Mouse (Mus musculus): Measurements from ENCODE around the gene Wipi1. TPM values are rescaled to one million over a fixed set of nuclear protein-coding genes. Genes with fewer than 3 reads are reported as not detected.

Gene Wipi1
- total and polyA plus RNA-seq, 3 experiments: 2.6 to 8.2 TPM; not detected in 1

DNA sequence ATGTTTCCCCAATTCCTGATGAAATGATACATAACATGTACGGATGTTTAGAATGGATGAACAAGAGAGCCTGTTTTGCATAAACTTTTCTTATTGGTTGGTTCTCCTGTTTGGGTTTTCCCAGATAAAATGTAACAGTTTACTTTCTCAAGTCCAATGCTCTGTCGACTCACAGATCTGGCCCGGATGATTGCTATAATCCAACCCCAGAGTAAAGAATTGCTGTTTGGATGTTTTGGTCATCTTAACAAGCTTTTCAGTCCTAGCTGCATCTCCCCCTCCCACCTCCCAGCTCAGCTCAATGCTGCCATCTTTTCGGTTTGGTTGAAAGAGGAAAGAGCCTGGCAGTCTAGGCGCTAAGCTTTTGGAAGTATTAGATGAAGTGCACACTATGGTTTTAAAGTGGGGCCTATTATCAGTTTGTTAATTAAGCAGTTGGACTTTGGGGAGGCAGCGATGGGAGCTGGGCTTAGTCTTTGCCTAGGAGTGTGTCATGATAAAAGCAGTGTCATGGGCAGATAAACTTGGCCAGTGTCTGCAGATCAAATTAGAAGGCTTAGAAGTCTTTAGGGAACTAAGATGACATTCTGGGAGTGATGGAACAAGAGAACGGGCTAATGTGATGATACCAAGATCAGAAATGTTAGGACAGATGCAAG, 1.2 kb upstream of the Wipi1 start:
- peaks cover 0 to 29% of the 10 kb centered on the region in 2 experiments; a peak in 2 of 4 replicates for H3K36me3 ChIP-seq (ENCODE audit: control insufficient read depth in 1 of 2, insufficient read depth in 2 of 2, low read length in 2 of 2)
- H3K4me3 ChIP-seq (ENCODE audit: control insufficient read depth in 1 of 2, insufficient read depth in 1 of 2, low read depth in 2 of 2, low read length in 2 of 2): peak overlapping the region; percentile 33 to 44
- peak; percentile 85 for DNase-seq (ENCODE audit: low read depth, low spot score)
- H3K9me3 ChIP-seq (replicated peaks; ENCODE audit: insufficient read depth, low read length): no peaks in the 10 kb centered on the region
- no peaks in the 10 kb centered on the region for H3K27me3 ChIP-seq (ENCODE audit: control insufficient read depth in 1 of 2, insufficient read depth in 2 of 2, low read length in 2 of 2)
- TF ChIP-seq UBTF (IDR thresholded peaks at IDR 0.05; ENCODE audit: borderline replicate concordance, insufficient read depth, low read depth, low read length): no peak
- TF ChIP-seq TBP (IDR thresholded peaks at IDR 0.05; ENCODE audit: low read depth, low read length): peak; percentile 29; the same call in 1 of the 2 replicates
- peak; percentile 51; the same call in 1 of the 2 replicates for TF ChIP-seq TAL1 (IDR thresholded peaks at IDR 0.05; ENCODE audit: low read length)
- TF ChIP-seq SIN3A (IDR thresholded peaks at IDR 0.05; ENCODE audit: low read length): peak; percentile 90
- 0 out of 2 replicates have a peak, but pooled peaks have one; percentile 60 for TF ChIP-seq MAFK (IDR thresholded peaks at IDR 0.05; ENCODE audit: borderline replicate concordance, low read depth, low read length)
- TF ChIP-seq BHLHE40 (IDR thresholded peaks at IDR 0.05; ENCODE audit: borderline replicate concordance, low read depth, low read length): peak; percentile 30; the same call in 1 of the 2 replicates
- TF ChIP-seq MYB (IDR thresholded peaks at IDR 0.05; ENCODE audit: low read depth, low read length): peak; percentile 57; the same call in 1 of the 2 replicates
- TF ChIP-seq POLR2AphosphoS5 (IDR thresholded peaks at IDR 0.05; ENCODE audit: borderline replicate concordance, low read depth, low read length): no peak
- TF ChIP-seq MAX (IDR thresholded peaks at IDR 0.05; ENCODE audit: low read length): peak; percentile 31; the same call in 1 of the 2 replicates
- no peak for TF ChIP-seq CHD2 (IDR thresholded peaks at IDR 0.05; ENCODE audit: low read length)
- peak; percentile 36; the same call in 1 of the 2 replicates for TF ChIP-seq HCFC1 (IDR thresholded peaks at IDR 0.05; ENCODE audit: low read depth, low read length)
- TF ChIP-seq TCF12 (IDR thresholded peaks at IDR 0.05; ENCODE audit: low read depth, low read length): peak; percentile 93
- TF ChIP-seq GATA1 (IDR thresholded peaks at IDR 0.05; ENCODE audit: low read depth, low read length): peak; percentile 92
- TF ChIP-seq MAZ (IDR thresholded peaks at IDR 0.05; ENCODE audit: low read depth, low read length): peak; percentile 86
- peak; percentile 83 for TF ChIP-seq ETS1 (IDR thresholded peaks at IDR 0.05; ENCODE audit: low read depth, low read length)
- no peak for TF ChIP-seq E2F4 (IDR thresholded peaks at IDR 0.05; ENCODE audit: borderline replicate concordance, low read depth, low read length)
- TF ChIP-seq CTCF (IDR thresholded peaks at IDR 0.05 in 2 of 3, conservative IDR thresholded peaks at IDR 0.05 in 1 of 3; ENCODE audit: control insufficient read depth in 1 of 3, insufficient read depth in 1 of 3, low read depth in 2 of 3, low read length in 3 of 3, poor library complexity in 1 of 3, severe bottlenecking in 1 of 3): no peak
- 0 out of 2 replicates have a peak, but pooled peaks have one; percentile 35 for TF ChIP-seq ELF1 (IDR thresholded peaks at IDR 0.05; ENCODE audit: low read depth, low read length)
- no peak for TF ChIP-seq POLR2A (IDR thresholded peaks at IDR 0.05; ENCODE audit: control insufficient read depth in 1 of 2, insufficient read depth in 1 of 2, low read depth in 1 of 2, low read length in 2 of 2, poor library complexity in 1 of 2)
- TF ChIP-seq RCOR1 (IDR thresholded peaks at IDR 0.05; ENCODE audit: low read depth, low read length): peak; percentile 87
- TF ChIP-seq USF2 (IDR thresholded peaks at IDR 0.05; ENCODE audit: borderline replicate concordance in 1 of 2, insufficient read depth in 1 of 2, low read depth in 1 of 2, low read length in 2 of 2): no peak
- peak; percentile 88 to 92 for TF ChIP-seq EP300 (IDR thresholded peaks at IDR 0.05; ENCODE audit: low read depth in 1 of 2, low read length in 2 of 2)
- TF ChIP-seq KAT2A (conservative IDR thresholded peaks at IDR 0.05; ENCODE audit: low read depth, low read length): 0 out of 2 replicates have a peak, but pooled peaks have one; percentile 14
- peaks cover 14 to 34% of the 10 kb centered on the region in 2 experiments for H3K4me1 ChIP-seq (ENCODE audit: control insufficient read depth in 1 of 2, insufficient read depth in 2 of 2, low read length in 2 of 2)
- no peaks in the 10 kb centered on the region for H3K79me2 ChIP-seq (ENCODE audit: control insufficient read depth, insufficient read depth, low read length, poor library complexity)
- H3K9ac ChIP-seq (ENCODE audit: control insufficient read depth, low read depth, low read length, poor library complexity, severe bottlenecking): peak overlapping the region; percentile 40
- H3K27ac ChIP-seq (ENCODE audit: control insufficient read depth, low read depth, low read length): peak overlapping the region; percentile 88
